Mouse (Mus musculus) liver, embryonic 14.5 days (tissue): ENCODE measurements around the gene Ubap1l. TPM values are rescaled to one million over a fixed set of nuclear protein-coding genes. Genes with fewer than 3 reads are reported as not detected.

ENCODE experiments used
- ATAC-seq: fragments of 200-750 bp; cut with Nextera tagmentation; 2 replicates; pipeline ENCODE4 v1.8.0; 2017; ENCODE audit warnings: moderate number of reproducible peaks, mild to moderate bottlenecking, moderate library complexity; ENCODE audit not compliant: insufficient read depth
- DNase-seq, 3 experiments: peaks; one replicate each; pipeline ENCODE4 v3.0.0-alpha.2; 2012 to 2013; ENCODE audit warnings: low read depth in 3 of 3, low spot score in 3 of 3
- H3K27ac ChIP-seq: fragments of 300-500 bp; sonication (generic); 2 replicates; pipeline ENCODE4 v1.5.1; 2014; ENCODE audit warnings: moderate library complexity, mild to moderate bottlenecking, control low read depth, inconsistent platforms
- H3K27me3 ChIP-seq: fragments of 300-500 bp; sonication (generic); 2 replicates; pipeline ENCODE4 v1.6.1; 2014; ENCODE audit warnings: mild to moderate bottlenecking, low read length, moderate library complexity; ENCODE audit not compliant: control insufficient read depth, insufficient read depth
- H3K36me3 ChIP-seq: fragments of 300-500 bp; sonication (generic); replicated peaks from 2 replicates; pipeline ENCODE4 v1.6.1; 2014; ENCODE audit warnings: low read depth; ENCODE audit not compliant: control insufficient read depth, insufficient read depth
- H3K4me1 ChIP-seq, 2 experiments: fragments of 200-500 bp in 1 of 2; fragments of 300-500 bp in 1 of 2; sonication (generic) in 1 of 2; replicated peaks; 2 replicates each; pipeline ENCODE4 v1.6.1; 2012 to 2014; ENCODE audit warnings: antibody characterized with exemption in 1 of 2, inconsistent platforms in 1 of 2, low read length in 1 of 2; ENCODE audit not compliant: control insufficient read depth in 2 of 2, insufficient read depth in 2 of 2
- H3K4me2 ChIP-seq: fragments of 300-500 bp; sonication (generic); 2 replicates; pipeline ENCODE4 v1.6.1; 2014; ENCODE audit warnings: low read depth, mild to moderate bottlenecking, control low read depth, moderate library complexity
- H3K4me3 ChIP-seq, 2 experiments: fragments of 200-500 bp in 1 of 2; fragments of 300-500 bp in 1 of 2; sonication (generic) in 1 of 2; 2 replicates each; pipeline ENCODE4 v1.5.1; 2012 to 2014; ENCODE audit warnings: low read depth in 2 of 2, low read length in 2 of 2, mild to moderate bottlenecking in 2 of 2, control low read depth in 1 of 2, inconsistent platforms in 1 of 2, moderate library complexity in 1 of 2; ENCODE audit not compliant: insufficient read depth in 1 of 2
- H3K9ac ChIP-seq: fragments of 300-500 bp; sonication (generic); replicated peaks from 2 replicates; pipeline ENCODE4 v1.6.1; 2014; ENCODE audit warnings: mild to moderate bottlenecking, control low read depth, moderate library complexity
- H3K9me3 ChIP-seq: fragments of 300-500 bp; sonication (generic); 2 replicates; pipeline ENCODE4 v1.6.1; 2016; ENCODE audit warnings: low read length, mixed read lengths; ENCODE audit not compliant: control insufficient read depth
- CTCF ChIP-seq: IDR thresholded peaks from 2 replicates; pipeline ENCODE4 v1.5.1; 2016; ENCODE audit warnings: antibody characterized with exemption, low read depth, control low read depth
- EP300 ChIP-seq: IDR thresholded peaks from 2 replicates; pipeline ENCODE4 v1.6.1; 2016; ENCODE audit warnings: antibody characterized with exemption, low read depth
- whole genome bisulfite sequencing: fragments of 180-500 bp; shearing (Covaris S2); extraction: QIAGEN DNeasy Blood & Tissue Kit; methylation state at CpG from one replicate; pipeline ENCODE4 v1.1.7; 2014; ENCODE audit not compliant: insufficient replicate concordance; 5-methylcytosine and 5-hydroxymethylcytosine counted together
- polyA plus RNA-seq, 2 experiments: library from polyadenylated mRNA; depleted of rRNA in 1 of 2; stranded (reverse) in 1 of 2; unstranded in 1 of 2; fragments of >200 nt; fragmentation: Nextera tagmentation in 1 of 2; extraction: Ambion mirVana in 1 of 2; gene quantifications; 2 replicates each; pipeline versions ENCODE4 v1.2.1 to v1.2.3; 2012 to 2014

Gene Ubap1l
- polyA plus RNA-seq, 2 experiments = 0.10 to 0.13 TPM

DNA sequence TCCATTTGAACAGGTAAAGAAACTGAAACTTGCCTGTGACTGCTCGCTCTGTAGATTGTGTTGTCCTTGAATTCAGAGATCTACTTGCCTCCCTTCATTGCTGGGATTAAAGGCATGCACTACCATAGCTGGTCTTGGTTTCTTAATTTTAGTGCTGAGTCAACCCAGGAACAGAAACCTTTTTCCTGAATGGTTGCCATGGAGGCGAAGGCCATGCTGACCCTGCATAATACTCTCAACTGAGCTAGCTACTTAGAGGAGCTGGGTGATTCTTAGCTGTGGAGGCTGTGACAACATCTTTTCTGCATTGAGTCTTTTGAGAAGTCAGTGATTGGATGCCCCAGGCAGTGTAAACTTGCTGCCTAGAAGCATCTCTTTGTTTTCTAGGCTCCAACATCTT lies 3.9 kb upstream of the Ubap1l start:
- Histone ChIP-seq H3K27ac (no peak overlapping the region), H3K4me2 (no peak overlapping the region), H3K36me3 (peaks cover 41% of the 10 kb centered on the region), H3K4me1 (peaks cover 4 to 10% of the 10 kb centered on the region in 2 experiments; a peak in 3 of 4 replicates), H3K27me3 (no peaks in the 10 kb centered on the region), H3K4me3 (no peak overlapping the region), H3K9ac (no peak overlapping the region), H3K9me3 (no peaks in the 10 kb centered on the region)
- TF ChIP-seq EP300 (no peak), CTCF (no peak)
- DNase-seq (no peak), ATAC-seq (no peak)
- 76% methylated on average over 2 of the region's 2 CpGs for WGBS

DNA sequence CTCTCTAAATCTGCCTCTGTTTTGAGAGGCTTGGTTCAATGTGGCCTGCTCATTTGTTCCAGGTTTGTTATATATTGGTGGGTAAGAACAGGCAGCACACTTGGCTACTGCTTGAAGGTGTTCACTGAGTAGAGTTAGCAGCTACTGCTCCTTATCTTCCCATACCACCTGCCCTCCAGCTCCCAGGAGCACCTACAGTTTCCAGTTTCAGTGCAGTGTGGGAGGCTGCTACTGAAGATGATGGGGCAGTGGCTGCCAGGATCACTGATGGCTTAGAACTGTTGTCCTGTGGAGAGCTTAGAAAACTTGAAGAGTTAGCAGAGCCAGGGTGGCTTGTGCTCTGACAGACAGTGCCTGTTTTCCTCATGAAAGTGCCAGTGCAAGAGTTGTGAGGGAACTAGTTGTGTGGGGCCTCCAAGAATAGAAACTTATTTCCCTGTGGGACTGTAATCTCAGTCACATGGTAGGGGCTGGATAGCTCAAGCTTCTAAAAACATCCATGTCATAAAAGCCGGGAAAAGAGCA lies 1.8 kb upstream of the Ubap1l start:
- DNase-seq = peak in 2 of 3 experiments; percentile 42 to 61
- 76% methylated on average over 1 of the region's 1 CpGs for WGBS
- ATAC-seq = peak; percentile 83
- Histone ChIP-seq H3K27ac (peak overlapping the region; percentile 29; the same call in 1 of the 2 replicates), H3K9me3 (no peaks in the 10 kb centered on the region), H3K4me2 (peak overlapping the region; percentile 32), H3K27me3 (no peaks in the 10 kb centered on the region), H3K4me3 (no peak overlapping the region), H3K36me3 (peaks cover 41% of the 10 kb centered on the region), H3K4me1 (peaks cover 4 to 10% of the 10 kb centered on the region in 2 experiments; a peak in 3 of 4 replicates), H3K9ac (peak overlapping the region; percentile 23; the same call in 1 of the 2 replicates)
- TF ChIP-seq CTCF (no peak), EP300 (peak; percentile 57)

DNA sequence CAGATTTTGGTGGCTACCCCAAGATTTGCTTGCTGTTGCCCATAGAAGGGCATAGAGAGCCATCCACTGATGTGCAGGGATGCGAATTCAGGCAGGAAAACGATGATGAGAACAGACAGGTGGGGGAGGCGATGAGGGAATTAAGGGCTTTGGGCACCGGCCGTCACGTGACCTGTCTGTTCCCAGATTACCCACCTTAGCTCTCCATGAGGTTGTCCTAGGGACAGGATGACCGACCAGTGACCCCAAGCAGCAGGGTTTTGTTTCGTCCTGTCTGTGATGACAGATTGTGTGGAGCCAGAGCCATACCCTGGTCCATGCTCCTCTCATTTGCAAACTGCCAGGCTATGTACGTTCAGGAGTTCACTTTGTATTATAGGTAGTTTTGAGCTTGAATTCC lies 2.8 kb downstream of the Ubap1l start:
- H3K9ac ChIP-seq = no peak overlapping the region
- no peak overlapping the region for H3K4me3 ChIP-seq
- no peaks in the 10 kb centered on the region for H3K27me3 ChIP-seq
- H3K4me2 ChIP-seq = no peak overlapping the region
- ATAC-seq (no peak), DNase-seq (no peak)
- WGBS = 68% methylated on average over 9 of the region's 9 CpGs
- H3K27ac ChIP-seq = no peak overlapping the region
- H3K36me3 ChIP-seq = peaks cover 21% of the 10 kb centered on the region
- no peak for TF ChIP-seq EP300
- no peak for TF ChIP-seq CTCF
- peaks cover under 1 to 6% of the 10 kb centered on the region in 2 experiments; a peak in 3 of 4 replicates for H3K4me1 ChIP-seq
- no peaks in the 10 kb centered on the region for H3K9me3 ChIP-seq

GRCm38 (mm10) chr9:65365721-65366120 lies 4.9 kb downstream of the Ubap1l start:
- H3K4me2 ChIP-seq = no peak overlapping the region
- H3K4me1 ChIP-seq = no peaks in the 10 kb centered on the region
- WGBS = 76% methylated on average over 7 of the region's 7 CpGs
- no peaks in the 10 kb centered on the region for H3K9me3 ChIP-seq
- H3K27ac ChIP-seq = no peak overlapping the region
- H3K9ac ChIP-seq = no peak overlapping the region
- no peaks in the 10 kb centered on the region for H3K27me3 ChIP-seq
- no peak overlapping the region for H3K4me3 ChIP-seq
- TF ChIP-seq EP300 (no peak), CTCF (no peak)
- ATAC-seq (no peak), DNase-seq (no peak)
- peaks cover 4% of the 10 kb centered on the region for H3K36me3 ChIP-seq

DNA sequence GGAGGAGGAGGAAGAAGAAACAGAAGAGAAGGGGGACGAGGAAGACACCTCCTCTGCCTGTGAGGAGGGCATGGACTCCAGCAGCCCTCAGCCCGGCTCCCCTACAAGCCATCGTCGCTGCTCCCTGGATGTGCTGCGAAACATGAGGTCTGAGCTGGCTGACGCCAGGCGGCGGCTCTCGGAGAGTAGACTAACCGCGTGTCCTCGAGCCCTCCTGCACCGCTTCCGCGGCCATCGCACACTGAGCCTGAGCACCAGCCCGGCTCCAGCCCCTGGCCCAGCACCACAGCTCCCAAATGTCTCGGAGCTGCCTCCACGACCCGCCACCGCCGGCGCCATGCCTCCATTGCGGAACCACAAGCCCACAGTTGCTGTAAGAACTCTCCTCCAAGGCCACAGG lies 10.9 kb downstream of the Ubap1l start:
- H3K4me1 ChIP-seq = no peaks in the 10 kb centered on the region
- H3K4me3 ChIP-seq = no peak overlapping the region
- DNase-seq = no peak
- H3K36me3 ChIP-seq = no peaks in the 10 kb centered on the region
- H3K27me3 ChIP-seq = no peaks in the 10 kb centered on the region
- no peak for ATAC-seq
- 80% methylated on average over 24 of the region's 24 CpGs for WGBS
- no peak overlapping the region for H3K27ac ChIP-seq
- no peak for TF ChIP-seq EP300
- no peak for TF ChIP-seq CTCF
- H3K4me2 ChIP-seq = no peak overlapping the region
- H3K9me3 ChIP-seq = no peaks in the 10 kb centered on the region
- H3K9ac ChIP-seq = no peak overlapping the region
